In genomic region chr13:102875520-102875919, GRCm38 (mm10) we compare ENCODE assay signal across 20 mouse cellular contexts.
DNase-seq lines count a peak whose midpoint lies in the region; ATAC-seq and TF ChIP-seq lines count a peak whose summit lies in the region.
"Had no signal": no experiment of that assay in that cellular context is flagged by ENCODE, and none has a peak within 500 bp of the region (broad histone marks: within the 10 kb centered on the region; RNA-seq: fewer than 3 reads in every experiment).

No protein-coding gene starts in this region.

- no peaks in the 10 kb centered on the region for H3K36me3 ChIP-seq in heart, embryonic 12.5 days
- H3K36me3 ChIP-seq in heart, embryonic 11.5 days (ENCODE audit: control insufficient read depth, insufficient read depth, low read length) = no peaks in the 10 kb centered on the region; the same call in 1 of the 2 replicates
- H3K36me3 ChIP-seq in intestine, embryonic 14.5 days (ENCODE audit: control insufficient read depth, insufficient read depth, low read length) = no peaks in the 10 kb centered on the region
- no peaks in the 10 kb centered on the region for H3K36me3 ChIP-seq in intestine, postnatal 0 days (ENCODE audit: control insufficient read depth, insufficient read depth)
- peaks cover 4% of the 10 kb centered on the region for H3K36me3 ChIP-seq in myocyte (ENCODE audit: control insufficient read depth, insufficient read depth)
- H3K36me3 ChIP-seq: embryonic facial prominence, embryonic 12.5 days; G1E; hindbrain, embryonic 13.5 days; limb, embryonic 12.5 days; liver, embryonic 15.5 days had no signal

- no peak overlapping the region for H3K9ac ChIP-seq in heart, embryonic 12.5 days
- H3K9ac ChIP-seq in heart, embryonic 11.5 days (ENCODE audit: low read depth, low read length) = no peak overlapping the region
- no peak overlapping the region for H3K9ac ChIP-seq in intestine, embryonic 14.5 days (ENCODE audit: low read length)
- H3K9ac ChIP-seq in intestine, postnatal 0 days (ENCODE audit: low read depth, low read length) = no peak overlapping the region
- H3K9ac ChIP-seq: embryonic facial prominence, embryonic 12.5 days; hindbrain, embryonic 13.5 days; limb, embryonic 12.5 days; liver, embryonic 15.5 days; lung, embryonic 14.5 days had no signal

- peak; percentile 45 for DNase-seq in intestine, embryonic 14.5 days (ENCODE audit: low spot score)
- DNase-seq in layer of hippocampus, adult 2 months (ENCODE audit: low spot score in 2 of 2) = no peak
- no peak for DNase-seq in layer of hippocampus, adult 9-10 months (ENCODE audit: low spot score)
- no peak for DNase-seq in cerebellum, postnatal 14 days
- DNase-seq: adrenal gland, adult 8-10 months; cerebellum, adult 8-10 months; kidney, adult 18-20 months; spleen, adult 18-20 months; thymus, postnatal 14 days had no signal

- 69% methylated on average over 8 of the region's 8 CpGs for WGBS in heart, embryonic 12.5 days
- 67% methylated on average over 8 of the region's 8 CpGs for WGBS in heart, embryonic 11.5 days (ENCODE audit: insufficient replicate concordance)
- WGBS in intestine, embryonic 14.5 days = 47% methylated on average over 8 of the region's 8 CpGs
- 76% methylated on average over 8 of the region's 8 CpGs for WGBS in intestine, postnatal 0 days

- H3K79me2 ChIP-seq in myocyte (ENCODE audit: control insufficient read depth, insufficient read depth) = peaks cover 99% of the 10 kb centered on the region

- H3K9me3 ChIP-seq in heart, embryonic 12.5 days (replicated peaks) = no peaks in the 10 kb centered on the region
- no peaks in the 10 kb centered on the region for H3K9me3 ChIP-seq in heart, embryonic 11.5 days (replicated peaks; ENCODE audit: control insufficient read depth, low read length)
- no peaks in the 10 kb centered on the region for H3K9me3 ChIP-seq in intestine, embryonic 14.5 days (ENCODE audit: control insufficient read depth, low read length)
- no peaks in the 10 kb centered on the region for H3K9me3 ChIP-seq in intestine, postnatal 0 days (ENCODE audit: control insufficient read depth)
- H3K9me3 ChIP-seq: embryonic facial prominence, embryonic 12.5 days; G1E; hindbrain, embryonic 13.5 days; limb, embryonic 12.5 days; liver, embryonic 15.5 days had no signal

- no peak for TF ChIP-seq CTCF in intestine, postnatal 0 days (IDR thresholded peaks at IDR 0.05; ENCODE audit: low read depth)
- no peak for TF ChIP-seq CTCF in layer of hippocampus, adult 2 months (conservative IDR thresholded peaks at IDR 0.05)

- no peaks in the 10 kb centered on the region for H3K27me3 ChIP-seq in heart, embryonic 12.5 days (replicated peaks)
- no peaks in the 10 kb centered on the region for H3K27me3 ChIP-seq in heart, embryonic 11.5 days (ENCODE audit: control insufficient read depth, insufficient read depth, low read length)
- H3K27me3 ChIP-seq in intestine, embryonic 14.5 days (replicated peaks; ENCODE audit: control insufficient read depth, insufficient read depth, low read length) = no peaks in the 10 kb centered on the region
- H3K27me3 ChIP-seq in intestine, postnatal 0 days (replicated peaks; ENCODE audit: control insufficient read depth, insufficient read depth, low read length) = no peaks in the 10 kb centered on the region
- no peaks in the 10 kb centered on the region for H3K27me3 ChIP-seq in myocyte (ENCODE audit: control insufficient read depth, insufficient read depth, insufficient read length)
- H3K27me3 ChIP-seq: embryonic facial prominence, embryonic 12.5 days; hindbrain, embryonic 13.5 days; limb, embryonic 12.5 days; liver, embryonic 15.5 days had no signal

- peaks cover 76% of the 10 kb centered on the region for H3K4me1 ChIP-seq in heart, embryonic 12.5 days (replicated peaks)
- H3K4me1 ChIP-seq in heart, embryonic 11.5 days (ENCODE audit: control insufficient read depth, insufficient read depth, low read length) = peaks cover 38% of the 10 kb centered on the region
- H3K4me1 ChIP-seq in intestine, embryonic 14.5 days (replicated peaks; ENCODE audit: control insufficient read depth, insufficient read depth, low read length) = peaks cover 38% of the 10 kb centered on the region
- no peaks in the 10 kb centered on the region for H3K4me1 ChIP-seq in intestine, postnatal 0 days (replicated peaks; ENCODE audit: control insufficient read depth, insufficient read depth, low read length)

- H3ac ChIP-seq in myocyte (ENCODE audit: control insufficient read depth, insufficient read length) = no peak overlapping the region

- TF ChIP-seq POLR2A in myocyte (IDR thresholded peaks at IDR 0.05; ENCODE audit: insufficient read length, low read depth) = no peak

- ATAC-seq in heart, embryonic 12.5 days (ENCODE audit: insufficient number of reproducible peaks, low FRiP score) = no peak
- ATAC-seq in heart, embryonic 11.5 days (replicated peaks; ENCODE audit: insufficient number of reproducible peaks, low FRiP score, low TSS enrichment) = no peak
- ATAC-seq in intestine, embryonic 14.5 days (replicated peaks; ENCODE audit: low FRiP score, low TSS enrichment, low read depth) = no peak
- no peak for ATAC-seq in intestine, postnatal 0 days
- ATAC-seq: forebrain, embryonic 14.5 days had no signal

- no peak overlapping the region for H3K4me3 ChIP-seq in heart, embryonic 12.5 days
- no peak overlapping the region for H3K4me3 ChIP-seq in heart, embryonic 11.5 days (ENCODE audit: low read depth, low read length)
- no peak overlapping the region for H3K4me3 ChIP-seq in intestine, embryonic 14.5 days (ENCODE audit: low read depth, low read length)
- H3K4me3 ChIP-seq in intestine, postnatal 0 days (ENCODE audit: low read depth, low read length) = no peak overlapping the region
- H3K4me3 ChIP-seq in layer of hippocampus, adult 2 months = no peak overlapping the region
- no peak overlapping the region for H3K4me3 ChIP-seq in myocyte
- H3K4me3 ChIP-seq: embryonic facial prominence, embryonic 12.5 days; hindbrain, embryonic 13.5 days; limb, embryonic 12.5 days; liver, embryonic 15.5 days had no signal

- H3K27ac ChIP-seq in heart, embryonic 12.5 days (ENCODE audit: poor library complexity, severe bottlenecking) = peak overlapping the region; percentile 12; the same call in 1 of the 2 replicates
- no peak overlapping the region for H3K27ac ChIP-seq in heart, embryonic 11.5 days (ENCODE audit: low read depth, low read length)
- H3K27ac ChIP-seq in intestine, embryonic 14.5 days (ENCODE audit: low read depth) = no peak overlapping the region
- H3K27ac ChIP-seq in intestine, postnatal 0 days (ENCODE audit: low read depth, low read length) = no peak overlapping the region
- H3K27ac ChIP-seq in layer of hippocampus, adult 2 months = peak overlapping the region; percentile 72
- H3K27ac ChIP-seq: embryonic facial prominence, embryonic 12.5 days; hindbrain, embryonic 13.5 days; limb, embryonic 12.5 days; liver, embryonic 15.5 days had no signal

- H3K4me2 ChIP-seq in heart, embryonic 12.5 days = no peak overlapping the region
- no peak overlapping the region for H3K4me2 ChIP-seq in heart, embryonic 11.5 days
- no peak overlapping the region for H3K4me2 ChIP-seq in intestine, embryonic 14.5 days (ENCODE audit: low read length)
- no peak overlapping the region for H3K4me2 ChIP-seq in intestine, postnatal 0 days (replicated peaks; ENCODE audit: low read depth)
- H3K4me2 ChIP-seq in myocyte (ENCODE audit: low read depth) = peak overlapping the region; percentile 55
- H3K4me2 ChIP-seq: embryonic facial prominence, embryonic 12.5 days; hindbrain, embryonic 13.5 days; limb, embryonic 12.5 days; liver, embryonic 15.5 days; lung, embryonic 14.5 days had no signal

TF ChIP-seq in myocyte, 11 proteins besides CTCF, POLR2A, EP300 and RAD21:
- TF ChIP-seq CEBPB (IDR thresholded peaks at IDR 0.05; ENCODE audit: insufficient read depth, poor library complexity, severe bottlenecking) (no peak), SRF (IDR thresholded peaks at IDR 0.05; ENCODE audit: control insufficient read depth, insufficient read length, low read depth) (no peak), TCF12 (IDR thresholded peaks at IDR 0.05; ENCODE audit: insufficient read depth, poor library complexity, severe bottlenecking) (no peak), TCF3 (IDR thresholded peaks at IDR 0.05; ENCODE audit: insufficient read length, low read depth) (no peak), MYOG (IDR thresholded peaks at IDR 0.05; ENCODE audit: control insufficient read depth in 1 of 3, insufficient read depth in 1 of 3, insufficient read length in 2 of 3, low read depth in 2 of 3) (no peak), MYOD1 (IDR thresholded peaks at IDR 0.05; ENCODE audit: control insufficient read depth in 1 of 3, insufficient read length in 2 of 3, low read depth in 2 of 3) (no peak), POLR2AphosphoS2 (IDR thresholded peaks at IDR 0.05; ENCODE audit: insufficient read length, low read depth) (no peak)

Comparison
In these comparisons a context has a peak if more than half of its experiments do, and no peak if none do; other contexts are left out.
1. H3K27ac ChIP-seq: peak in heart, embryonic 12.5 days (single experiment) and layer of hippocampus, adult 2 months (single experiment); none in heart, embryonic 11.5 days (single experiment), intestine, embryonic 14.5 days (single experiment) and intestine, postnatal 0 days (single experiment).